In the genomic region with DNA sequence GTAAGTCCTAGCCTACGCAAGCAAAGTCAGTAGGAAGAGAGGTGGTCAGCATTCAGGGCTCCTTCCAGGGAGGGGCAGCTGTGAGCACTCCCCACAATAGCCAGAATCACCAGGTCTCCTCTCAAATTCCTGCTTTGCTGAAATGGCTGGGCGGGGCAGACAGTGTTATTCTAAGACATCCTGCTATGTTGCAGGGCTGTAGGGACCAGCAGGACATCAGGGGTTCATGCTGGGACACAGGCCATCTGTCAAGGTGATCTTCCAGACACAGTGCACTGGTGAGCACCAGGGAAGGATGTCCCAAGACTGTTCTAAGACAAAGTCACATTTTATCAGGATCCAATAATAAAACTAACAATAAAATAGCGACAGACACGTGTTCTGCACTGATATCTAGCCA, we compare ENCODE assay signal across 14 mouse cellular contexts.
A peak's percentile ranks its signal among the peaks of the same experiment; 100 is the strongest.
DNase-seq lines count a peak whose midpoint lies in the region; TF ChIP-seq lines count a peak whose summit lies in the region.
"Had no signal": no experiment of that assay in that cellular context is flagged by ENCODE, and none has a peak within 500 bp of the region (broad histone marks: within the 10 kb centered on the region; RNA-seq: fewer than 3 reads in every experiment).

No protein-coding gene starts in this region.

- no peaks in the 10 kb centered on the region for H3K9me3 ChIP-seq in embryonic facial prominence, embryonic 10.5 days
- H3K9me3 ChIP-seq: forebrain, embryonic 13.5 days had no signal

- no peaks in the 10 kb centered on the region for H3K27me3 ChIP-seq in kidney, adult 2 months (replicated peaks; ENCODE audit: control insufficient read depth, insufficient read depth, low read length)
- H3K27me3 ChIP-seq in embryonic facial prominence, embryonic 10.5 days (replicated peaks; ENCODE audit: low read depth, poor library complexity, severe bottlenecking) = no peaks in the 10 kb centered on the region
- H3K27me3 ChIP-seq: forebrain, embryonic 13.5 days had no signal

- H3K27ac ChIP-seq in kidney, adult 2 months (ENCODE audit: insufficient read depth, low read depth, low read length) = no peak overlapping the region
- H3K27ac ChIP-seq in embryonic facial prominence, embryonic 10.5 days (replicated peaks) = peak overlapping the region; percentile 44; the same call in 1 of the 2 replicates
- H3K27ac ChIP-seq: forebrain, embryonic 13.5 days; hindbrain, postnatal 0 days had no signal

- H3K4me3 ChIP-seq in kidney, adult 2 months (ENCODE audit: insufficient read depth, low read depth, low read length) = no peak overlapping the region
- no peak overlapping the region for H3K4me3 ChIP-seq in embryonic facial prominence, embryonic 10.5 days
- H3K4me3 ChIP-seq: forebrain, embryonic 13.5 days had no signal

- no peak for TF ChIP-seq POLR2A in kidney, adult 2 months (IDR thresholded peaks at IDR 0.05; ENCODE audit: low read depth, low read length)

- H3K36me3 ChIP-seq in kidney, adult 2 months (ENCODE audit: control insufficient read depth, insufficient read depth, low read length) = no peaks in the 10 kb centered on the region; the same call in 1 of the 2 replicates
- H3K36me3 ChIP-seq in embryonic facial prominence, embryonic 10.5 days (replicated peaks) = peaks cover 91% of the 10 kb centered on the region

- WGBS in kidney, adult 2 months = 69% methylated on average over 4 of the region's 4 CpGs
- 76% methylated on average over 4 of the region's 4 CpGs for WGBS in embryonic facial prominence, embryonic 10.5 days

- TF ChIP-seq CTCF in kidney, adult 2 months (conservative IDR thresholded peaks at IDR 0.05; ENCODE audit: insufficient read depth, insufficient read length, low read depth, low read length) = no peak

- H3K4me1 ChIP-seq in kidney, adult 2 months (ENCODE audit: control insufficient read depth, insufficient read depth, low read length) = 0 out of 2 replicates have a peak, but pooled peaks cover 2% of the 10 kb centered on the region
- H3K4me1 ChIP-seq in embryonic facial prominence, embryonic 10.5 days = peaks cover 81% of the 10 kb centered on the region

- DNase-seq in kidney, adult 2 months = peak; percentile 66
- no peak for DNase-seq in kidney, adult 18-20 months
- DNase-seq in brain, adult 2 months (ENCODE audit: low read depth, low spot score) = peak; percentile 75
- DNase-seq in cerebellum, adult 11-12 months = peak; percentile 73
- DNase-seq in embryonic facial prominence, embryonic 10.5 days (ENCODE audit: low spot score) = no peak
- DNase-seq in lung, postnatal 10 days = no peak
- DNase-seq in lung, postnatal 14 days = no peak
- DNase-seq: adrenal gland, adult 8-10 months; gastrocnemius, postnatal 10 days; left cerebral cortex, postnatal 4 days; lung, embryonic 14.5 days; right cerebral cortex, postnatal 4 days had no signal

Comparison
In these comparisons a context has a peak if more than half of its experiments do, and no peak if none do; other contexts are left out.
1. DNase-seq: peak in kidney, adult 2 months (single experiment), brain, adult 2 months (single experiment) and cerebellum, adult 11-12 months (single experiment); none in kidney, adult 18-20 months (single experiment), embryonic facial prominence, embryonic 10.5 days (single experiment), lung, postnatal 10 days (single experiment) and lung, postnatal 14 days (single experiment).